Mouse (Mus musculus): Measurements from ENCODE around the gene Mlip. TPM values are rescaled to one million over a fixed set of nuclear protein-coding genes. Genes with fewer than 3 reads are reported as not detected.

The Mlip gene
- polyA plus RNA-seq (2017; shearing (Covaris generic)), result 0.24 TPM

GRCm38 (mm10) chr9:77352432-77353175 is at the start of gene Mlip:
Gene Mlip (minus strand): TSS chr9:77352969.

Other genes starting within 250 kb of the Mlip start
- gene Lrrc1, start 191.9 kb upstream of the Mlip start, polyA plus RNA-seq (2017; shearing (Covaris generic)), result 15.8 TPM

Data from naive thymus-derived CD4-positive, alpha-beta T cell, adult 5 months (primary cell).